32 mouse cellular contexts compared by ENCODE assay signal in the genomic region with DNA sequence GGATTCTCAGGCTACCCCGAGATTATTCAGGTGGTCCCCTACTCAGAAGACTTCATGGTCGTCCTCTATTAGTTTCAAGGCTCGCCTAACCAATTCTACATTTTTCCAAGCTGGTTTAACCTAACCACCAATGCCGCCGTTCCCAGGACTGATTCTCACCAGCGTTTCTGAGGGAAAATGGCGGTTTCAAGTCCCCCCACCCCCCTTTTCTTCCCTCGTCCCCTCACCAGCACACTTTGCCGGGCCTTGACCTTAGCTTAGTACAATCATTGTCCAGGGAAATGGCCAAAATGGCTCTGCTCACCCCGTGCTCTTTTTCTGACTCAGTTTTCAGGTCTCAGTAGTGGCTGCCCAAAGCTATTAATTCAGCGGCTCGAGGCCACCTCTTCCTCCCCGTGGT. TPM values are rescaled to one million over a fixed set of nuclear protein-coding genes. Genes with fewer than 3 reads are reported as not detected.
A peak's percentile ranks its signal among the peaks of the same experiment; 100 is the strongest.
DNase-seq lines count a peak whose midpoint lies in the region; ATAC-seq and TF ChIP-seq lines count a peak whose summit lies in the region.
"Had no signal": no experiment of that assay in that cellular context is flagged by ENCODE, and none has a peak within 500 bp of the region (broad histone marks: within the 10 kb centered on the region; RNA-seq: fewer than 3 reads in every experiment).

No protein-coding gene starts in this region.

- no peaks in the 10 kb centered on the region for H3K36me3 ChIP-seq in kidney, embryonic 15.5 days
- H3K36me3 ChIP-seq in kidney, adult 2 months (ENCODE audit: control insufficient read depth, insufficient read depth, low read length) = no peaks in the 10 kb centered on the region
- no peaks in the 10 kb centered on the region for H3K36me3 ChIP-seq in testis, adult 2 months (ENCODE audit: control insufficient read depth, insufficient read depth, low read length)
- H3K36me3 ChIP-seq: limb, embryonic 15.5 days had no signal

- TF ChIP-seq CTCF in kidney, adult 2 months (conservative IDR thresholded peaks at IDR 0.05; ENCODE audit: insufficient read depth, insufficient read length, low read depth, low read length) = no peak
- no peak for TF ChIP-seq CTCF in testis, adult 2 months (IDR thresholded peaks at IDR 0.05; ENCODE audit: control insufficient read depth, insufficient read depth, insufficient replicate concordance, low read depth, low read length)

- peak; percentile 42 for DNase-seq in embryo, embryonic 10.5 days (ENCODE audit: low spot score)
- no peak for DNase-seq in embryo, embryonic 11 days
- no peak for DNase-seq in kidney, adult 2 months
- DNase-seq in testis, postnatal 14 days (ENCODE audit: low spot score) = no peak
- DNase-seq in left cerebral cortex, adult 8-10 months (ENCODE audit: low spot score in 2 of 2) = no peak
- DNase-seq in layer of hippocampus, postnatal 25 days (ENCODE audit: extremely low spot score in 1 of 2, low spot score in 1 of 2) = no peak
- DNase-seq: adrenal gland, postnatal 10 days; gastrocnemius, postnatal 36 days; heart, adult 2 months; heart, postnatal 36 days; kidney, adult 8-10 months; kidney, postnatal 36 days; lung, embryonic 14.5 days; right cerebral cortex, postnatal 25 days; thymus, postnatal 25 days had no signal

- no peak for ATAC-seq in kidney, embryonic 15.5 days (replicated peaks; ENCODE audit: low FRiP score)
- ATAC-seq: activated CD4-positive, CD25-positive, alpha-beta regulatory T cell, adult 4 months; CD4-positive, CD25-positive, alpha-beta regulatory T cell, adult 4 months; forebrain, embryonic 13.5 days had no signal

- H3K27me3 ChIP-seq in kidney, embryonic 15.5 days = peaks cover 94% of the 10 kb centered on the region
- H3K27me3 ChIP-seq in kidney, adult 2 months (replicated peaks; ENCODE audit: control insufficient read depth, insufficient read depth, low read length) = peaks cover 4% of the 10 kb centered on the region
- no peaks in the 10 kb centered on the region; the same call in 1 of the 2 replicates for H3K27me3 ChIP-seq in testis, adult 2 months (ENCODE audit: control insufficient read depth, insufficient read depth, low read length)

- peaks cover 23% of the 10 kb centered on the region for H3K4me1 ChIP-seq in kidney, embryonic 15.5 days
- no peaks in the 10 kb centered on the region for H3K4me1 ChIP-seq in kidney, adult 2 months (ENCODE audit: control insufficient read depth, insufficient read depth, low read length)
- H3K4me1 ChIP-seq in testis, adult 2 months (ENCODE audit: control insufficient read depth, insufficient read depth, low read length) = peaks cover 32% of the 10 kb centered on the region

- WGBS in kidney, embryonic 15.5 days = 2% methylated on average over 13 of the region's 13 CpGs
- WGBS in kidney, adult 2 months = 5% methylated on average over 13 of the region's 13 CpGs

- peaks cover under 1% of the 10 kb centered on the region; the same call in 1 of the 2 replicates for H3K9me3 ChIP-seq in kidney, embryonic 15.5 days (replicated peaks)
- H3K9me3 ChIP-seq: forebrain, embryonic 13.5 days; limb, embryonic 15.5 days had no signal

- peak overlapping the region; percentile 22; the same call in 1 of the 2 replicates for H3K4me3 ChIP-seq in kidney, embryonic 15.5 days (replicated peaks)
- no peak overlapping the region for H3K4me3 ChIP-seq in kidney, adult 2 months (ENCODE audit: insufficient read depth, low read depth, low read length)
- H3K4me3 ChIP-seq in testis, adult 2 months (ENCODE audit: control insufficient read depth, low read depth, low read length) = peak overlapping the region; percentile 88
- H3K4me3 ChIP-seq: heart, adult 2 months had no signal

- no peak for TF ChIP-seq POLR2A in kidney, adult 2 months (IDR thresholded peaks at IDR 0.05; ENCODE audit: low read depth, low read length)
- no peak for TF ChIP-seq POLR2A in testis, adult 2 months (IDR thresholded peaks at IDR 0.05; ENCODE audit: control insufficient read depth, low read depth, low read length)

- no peak overlapping the region for H3K27ac ChIP-seq in kidney, embryonic 15.5 days
- H3K27ac ChIP-seq in kidney, adult 2 months (ENCODE audit: insufficient read depth, low read depth, low read length) = no peak overlapping the region
- H3K27ac ChIP-seq in testis, adult 2 months (ENCODE audit: control insufficient read depth, insufficient read depth, low read depth, low read length) = peak overlapping the region; percentile 45; the same call in 1 of the 2 replicates
- H3K27ac ChIP-seq: forebrain, embryonic 13.5 days; heart, adult 2 months; limb, embryonic 15.5 days; liver, embryonic 14.5 days had no signal

- no peak overlapping the region for H3K9ac ChIP-seq in kidney, embryonic 15.5 days
- H3K9ac ChIP-seq: limb, embryonic 15.5 days; liver, embryonic 14.5 days; lung, embryonic 14.5 days had no signal

- 0 out of 2 replicates have a peak overlapping the region, but pooled peaks have one; percentile 50 for H3K4me2 ChIP-seq in kidney, embryonic 15.5 days

RNA-seq across cellular contexts. Expression of gene Gfy, which starts 4.0 kb away (rescaled TPM):
- polyA plus RNA-seq in kidney, embryonic 15.5 days (2015; fragmentation: Nextera tagmentation; extraction: Ambion mirVana) = not detected in 2 replicates
- polyA plus RNA-seq in kidney, adult 2 months (2012; rRNA removed) = not detected in 2 replicates
- polyA plus RNA-seq in testis, adult 2 months (2012; rRNA removed) = 3.9 and 5.4 TPM in 2 replicates
- total RNA-seq in left cerebral cortex, adult 8-10 months (2022) = under 1 TPM in 1 of 4 experiments, not detected in 3; 0.34 TPM
- under 1 TPM in 1 of 2 experiments, not detected in 1; 0.26 TPM for total RNA-seq in layer of hippocampus, postnatal 25 days (2021)
- total RNA-seq: adrenal gland, postnatal 10 days; gastrocnemius, adult 18-20 months; gastrocnemius, postnatal 36 days; heart, adult 2 months; heart, postnatal 36 days; megakaryocyte, adult 5-6 weeks; monocyte, adult 5-6 weeks had no signal
- polyA plus RNA-seq: activated CD4-positive, CD25-positive, alpha-beta regulatory T cell, adult 4 months; CD4-positive, CD25-positive, alpha-beta regulatory T cell, adult 4 months; forebrain, embryonic 13.5 days; heart, adult 2 months; heart, embryonic 14.5 days; limb, embryonic 15.5 days; liver, embryonic 14.5 days; lung, embryonic 14.5 days; neural tube, embryonic 11.5 days; spleen, adult 2 months had no signal

RNA-seq across cellular contexts. Expression of gene Pth2, which starts 5.4 kb away (rescaled TPM):
- polyA plus RNA-seq in kidney, embryonic 15.5 days (2015; fragmentation: Nextera tagmentation; extraction: Ambion mirVana) = not detected in 2 replicates
- polyA plus RNA-seq in kidney, adult 2 months (2012; rRNA removed) = not detected in 2 replicates
- 21.9 and 28.2 TPM in 2 replicates for polyA plus RNA-seq in testis, adult 2 months (2012; rRNA removed)
- under 1 TPM in 1 of 4 experiments, not detected in 3; 0.80 TPM for total RNA-seq in left cerebral cortex, adult 8-10 months (2022)
- total RNA-seq in layer of hippocampus, postnatal 25 days (2021) = not detected
- total RNA-seq: adrenal gland, postnatal 10 days; gastrocnemius, adult 18-20 months; gastrocnemius, postnatal 36 days; heart, adult 2 months; heart, postnatal 36 days; layer of hippocampus, adult 8-10 months; left cerebral cortex, postnatal 25 days; megakaryocyte, adult 5-6 weeks; monocyte, adult 5-6 weeks had no signal
- polyA plus RNA-seq: activated CD4-positive, CD25-positive, alpha-beta regulatory T cell, adult 4 months; CD4-positive, CD25-positive, alpha-beta regulatory T cell, adult 4 months; cerebellum, adult 2 months; embryonic facial prominence, embryonic 11.5 days; forebrain, embryonic 13.5 days; heart, adult 2 months; limb, embryonic 15.5 days; liver, embryonic 14.5 days; lung, embryonic 14.5 days; neural tube, embryonic 11.5 days; spleen, adult 2 months had no signal

RNA-seq across cellular contexts. Expression of gene Slc17a7, which starts 11.6 kb away (rescaled TPM):
- 0.14 and 0.30 TPM in 2 replicates for polyA plus RNA-seq in kidney, embryonic 15.5 days (2015; fragmentation: Nextera tagmentation; extraction: Ambion mirVana)
- polyA plus RNA-seq in kidney, adult 2 months (2012; rRNA removed) = not detected in 2 replicates
- polyA plus RNA-seq in testis, adult 2 months (2012; rRNA removed) = 33.5 and 34.1 TPM in 2 replicates
- total RNA-seq in left cerebral cortex, adult 8-10 months (2022) = 1,000 to 10,000 TPM; 1,001 to 1,087 (median 1,026) TPM
- 1,000 to 10,000 TPM; 1,494 to 1,551 TPM for total RNA-seq in layer of hippocampus, postnatal 25 days (2021)
- total RNA-seq: megakaryocyte, adult 5-6 weeks; monocyte, adult 5-6 weeks had no signal
- polyA plus RNA-seq: activated CD4-positive, CD25-positive, alpha-beta regulatory T cell, adult 4 months; CD4-positive, CD25-positive, alpha-beta regulatory T cell, adult 4 months had no signal

RNA-seq across cellular contexts. Expression of gene Aldh16a1, which starts 21.0 kb away (rescaled TPM):
- polyA plus RNA-seq in kidney, embryonic 15.5 days (2015; fragmentation: Nextera tagmentation; extraction: Ambion mirVana) = 69.3 and 69.9 TPM in 2 replicates
- 106 and 119 TPM in 2 replicates for polyA plus RNA-seq in kidney, adult 2 months (2012; rRNA removed)
- 12.8 and 13.4 TPM in 2 replicates for polyA plus RNA-seq in testis, adult 2 months (2012; rRNA removed)
- 10 to 100 TPM; 17.9 to 20.9 (median 19.8) TPM for total RNA-seq in left cerebral cortex, adult 8-10 months (2022)
- total RNA-seq in layer of hippocampus, postnatal 25 days (2021) = 10 to 100 TPM; 10.9 to 13.6 TPM

RNA-seq across cellular contexts. Expression of gene Pih1d1, which starts 21.3 kb away (rescaled TPM):
- polyA plus RNA-seq in kidney, embryonic 15.5 days (2015; fragmentation: Nextera tagmentation; extraction: Ambion mirVana) = 107 and 108 TPM in 2 replicates
- 80.3 and 84.9 TPM in 2 replicates for polyA plus RNA-seq in kidney, adult 2 months (2012; rRNA removed)
- polyA plus RNA-seq in testis, adult 2 months (2012; rRNA removed) = 258 and 295 TPM in 2 replicates
- total RNA-seq in left cerebral cortex, adult 8-10 months (2022) = 10 to 100 TPM; 41.4 to 49.3 (median 45.2) TPM
- total RNA-seq in layer of hippocampus, postnatal 25 days (2021) = 10 to 100 TPM; 43.2 to 47.0 TPM

Comparison
In these comparisons a context has a peak if more than half of its experiments do, and no peak if none do; other contexts are left out.
1. RNA of gene Pth2, which starts 5.4 kb away (polyA plus RNA-seq): 21.9 to 28.2 TPM in testis, adult 2 months; not detected in kidney, embryonic 15.5 days and not detected in kidney, adult 2 months; every median in the first group is over 10 times any median in the second.
2. RNA of gene Slc17a7, which starts 11.6 kb away (polyA plus RNA-seq): 33.5 to 34.1 TPM in testis, adult 2 months; 0.14 to 0.30 TPM in kidney, embryonic 15.5 days and not detected in kidney, adult 2 months; every median in the first group is over 10 times any median in the second.